Mouse (Mus musculus) forebrain, embryonic 16.5 days (tissue): ENCODE measurements around the gene Kcnab3. TPM values are rescaled to one million over a fixed set of nuclear protein-coding genes. Genes with fewer than 3 reads are reported as not detected.

Experiments used
- ATAC-seq: fragments of 200-750 bp; cut with Nextera tagmentation; 2 replicates; pipeline ENCODE4 v1.8.0; 2017; ENCODE audit warnings: mild to moderate bottlenecking, moderate library complexity
- H3K27ac ChIP-seq: fragments of 300-500 bp; sonication (generic); 2 replicates; pipeline ENCODE4 v1.5.1; 2014; ENCODE audit warnings: low read length, control low read depth
- H3K27me3 ChIP-seq: fragments of 300-500 bp; sonication (generic); replicated peaks from 2 replicates; pipeline ENCODE4 v1.6.1; 2014; ENCODE audit warnings: low read length; ENCODE audit not compliant: control insufficient read depth, insufficient read depth
- H3K36me3 ChIP-seq: fragments of 300-500 bp; sonication (generic); 2 replicates; pipeline ENCODE4 v1.6.1; 2014; ENCODE audit not compliant: control insufficient read depth, insufficient read depth
- H3K4me1 ChIP-seq: fragments of 300-500 bp; sonication (generic); replicated peaks from 2 replicates; pipeline ENCODE4 v1.6.1; 2014; ENCODE audit warnings: low read length; ENCODE audit not compliant: control insufficient read depth, insufficient read depth
- H3K4me2 ChIP-seq: fragments of 300-500 bp; sonication (generic); 2 replicates; pipeline ENCODE4 v1.6.1; 2014; ENCODE audit warnings: mild to moderate bottlenecking, low read length, control low read depth
- H3K4me3 ChIP-seq: fragments of 300-500 bp; sonication (generic); replicated peaks from 2 replicates; pipeline ENCODE4 v1.5.1; 2014; ENCODE audit warnings: mild to moderate bottlenecking, low read length, control low read depth
- H3K9ac ChIP-seq: fragments of 300-500 bp; sonication (generic); replicated peaks from 2 replicates; pipeline ENCODE4 v1.6.1; 2014; ENCODE audit warnings: low read depth, low read length, control low read depth
- H3K9me3 ChIP-seq: fragments of 300-500 bp; sonication (generic); 2 replicates; pipeline ENCODE4 v1.6.1; 2016; ENCODE audit warnings: low read length; ENCODE audit not compliant: control insufficient read depth
- WGBS: fragments of 180-500 bp; shearing (Covaris S2); extraction: QIAGEN DNeasy Blood & Tissue Kit; methylation state at CpG from one replicate; pipeline ENCODE4 v1.1.7; 2014; 5-methylcytosine and 5-hydroxymethylcytosine counted together
- polyA plus RNA-seq: library from polyadenylated mRNA; unstranded; fragments of >200 nt; fragmentation: Nextera tagmentation; extraction: Ambion mirVana; gene quantifications from 2 replicates; pipeline ENCODE4 v1.2.1, GENCODE M21; 2015

Kcnab3 gene
- polyA plus RNA-seq, 1 experiment from 2014 or later = 6.0 TPM

DNA sequence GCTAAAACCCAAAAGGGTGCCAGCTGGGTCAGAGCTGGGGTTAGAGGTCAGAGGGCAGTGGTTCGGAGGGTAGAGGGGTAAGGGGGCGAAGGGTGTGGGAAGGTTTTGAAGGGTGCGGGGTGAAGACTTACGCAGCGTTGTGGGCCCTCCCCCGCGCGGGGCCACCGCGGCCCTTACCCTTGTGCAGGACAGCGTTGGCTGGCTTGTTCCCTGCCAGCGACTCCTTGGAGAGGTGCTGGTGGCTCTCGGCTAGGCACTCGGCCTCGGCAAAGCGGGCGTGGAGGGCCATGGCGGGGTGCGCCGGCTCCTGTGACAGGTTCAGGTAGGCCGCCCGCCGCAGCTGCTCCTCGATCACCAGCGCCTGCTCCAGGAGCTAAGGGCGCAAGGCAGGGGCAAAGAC lies 20.4 kb downstream of the Kcnab3 start:
- no peaks in the 10 kb centered on the region for H3K9me3 ChIP-seq
- H3K9ac ChIP-seq = no peak overlapping the region
- WGBS = 89% methylated on average over 26 of the region's 26 CpGs
- peaks cover 2% of the 10 kb centered on the region for H3K4me1 ChIP-seq
- no peak overlapping the region for H3K4me2 ChIP-seq
- H3K36me3 ChIP-seq = peaks cover 54% of the 10 kb centered on the region
- no peak overlapping the region for H3K27ac ChIP-seq
- no peak for ATAC-seq
- H3K27me3 ChIP-seq = no peaks in the 10 kb centered on the region
- H3K4me3 ChIP-seq = no peak overlapping the region

DNA sequence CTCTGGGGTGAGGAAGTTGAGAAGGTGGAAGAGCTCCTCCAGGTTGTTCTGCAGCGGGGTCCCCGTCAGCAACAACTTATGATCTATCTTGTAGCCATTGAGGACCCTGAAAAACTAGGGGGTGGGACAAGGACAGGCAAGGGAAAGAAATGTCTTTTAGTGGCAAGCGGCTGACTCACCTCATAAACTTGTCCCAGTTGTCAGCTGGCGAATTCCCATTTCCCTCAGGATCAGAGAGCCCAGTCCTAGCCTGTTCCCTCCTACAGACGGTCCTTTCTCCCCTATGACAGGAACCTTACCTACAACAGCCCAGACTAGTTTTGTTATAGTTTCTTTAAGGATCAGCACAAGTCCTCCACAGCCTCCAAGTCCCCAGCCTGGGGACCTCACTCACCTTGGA lies 30.5 kb downstream of the Kcnab3 start:
- Histone ChIP-seq H3K4me3 (no peak overlapping the region), H3K9ac (no peak overlapping the region), H3K36me3 (peaks cover 83% of the 10 kb centered on the region), H3K27ac (no peak overlapping the region), H3K4me1 (peaks cover under 1% of the 10 kb centered on the region; the same call in 1 of the 2 replicates), H3K9me3 (no peaks in the 10 kb centered on the region), H3K4me2 (no peak overlapping the region), H3K27me3 (no peaks in the 10 kb centered on the region)
- ATAC-seq = no peak
- 92% methylated on average over 5 of the region's 5 CpGs for WGBS

- no peaks in the 10 kb centered on the region for H3K9me3 ChIP-seq
- H3K9ac ChIP-seq = no peak overlapping the region
- peaks cover 7% of the 10 kb centered on the region; the same call in 1 of the 2 replicates for H3K4me1 ChIP-seq
- no peak for ATAC-seq
- H3K4me3 ChIP-seq = no peak overlapping the region
- WGBS = 96% methylated on average over 12 of the region's 12 CpGs
- no peaks in the 10 kb centered on the region for H3K27me3 ChIP-seq
- H3K27ac ChIP-seq = no peak overlapping the region
- H3K36me3 ChIP-seq = peaks cover 81% of the 10 kb centered on the region
- no peak overlapping the region for H3K4me2 ChIP-seq
Observed at GRCm38 (mm10) chr11:69357690-69358089, 31.6 kb downstream of the Kcnab3 start.

GRCm38 (mm10) chr11:69362021-69362420 lies 36.0 kb downstream of the Kcnab3 start:
- Histone ChIP-seq H3K9ac (no peak overlapping the region), H3K36me3 (peaks cover 57% of the 10 kb centered on the region), H3K4me2 (no peak overlapping the region), H3K27me3 (no peaks in the 10 kb centered on the region), H3K9me3 (no peaks in the 10 kb centered on the region), H3K27ac (no peak overlapping the region), H3K4me1 (peaks cover 30% of the 10 kb centered on the region), H3K4me3 (no peak overlapping the region)
- WGBS = 31% methylated on average over 7 of the region's 7 CpGs
- ATAC-seq = no peak

DNA sequence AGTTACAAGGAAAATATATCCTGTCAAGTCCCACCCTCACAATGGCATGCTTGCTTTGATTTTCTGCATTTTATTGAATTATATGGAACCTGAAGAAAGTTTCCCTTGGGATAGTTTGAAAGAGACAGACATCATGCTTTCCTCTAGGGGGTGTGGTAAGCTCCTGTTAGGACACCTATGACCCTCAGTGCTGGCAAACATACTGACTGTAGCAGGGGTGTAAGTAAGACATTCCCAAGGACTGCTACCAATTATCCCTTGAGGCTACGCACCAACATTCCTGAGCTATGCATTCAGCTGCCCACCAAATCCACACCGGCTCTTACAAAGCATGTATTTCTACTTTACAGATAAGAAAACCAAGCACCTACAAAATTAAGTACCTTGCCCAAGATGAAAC lies 36.4 kb downstream of the Kcnab3 start:
- Histone ChIP-seq H3K36me3 (peaks cover 53% of the 10 kb centered on the region), H3K27ac (no peak overlapping the region)
- no peak for ATAC-seq

DNA sequence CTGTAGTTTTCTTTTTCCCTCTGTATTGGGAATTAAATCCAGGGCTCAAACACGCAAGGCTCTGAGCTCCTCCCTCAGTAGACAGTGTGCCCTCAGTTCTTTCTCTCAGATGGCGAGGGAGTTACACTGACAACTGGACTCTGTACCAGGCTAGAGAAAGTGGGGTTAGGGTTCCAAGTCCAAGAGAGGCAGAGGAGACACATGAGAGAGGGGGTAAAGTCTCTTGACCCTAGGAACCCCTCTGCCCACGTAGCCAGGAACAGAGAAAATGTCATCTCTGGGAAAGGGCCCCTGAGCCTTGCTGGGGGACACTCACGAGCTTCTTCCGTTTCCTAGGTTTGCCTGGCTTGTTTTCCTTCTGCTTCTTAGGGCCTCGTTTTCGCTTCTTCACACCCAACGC lies 38.3 kb downstream of the Kcnab3 start:
- no peaks in the 10 kb centered on the region for H3K27me3 ChIP-seq
- no peak for ATAC-seq
- no peak overlapping the region for H3K4me3 ChIP-seq
- WGBS = 41% methylated on average over 8 of the region's 8 CpGs
- H3K36me3 ChIP-seq = peaks cover 36% of the 10 kb centered on the region
- peaks cover 30% of the 10 kb centered on the region for H3K4me1 ChIP-seq
- peak overlapping the region; percentile 100 for H3K27ac ChIP-seq
- H3K9me3 ChIP-seq = no peaks in the 10 kb centered on the region
- peak overlapping the region; percentile 98 for H3K4me2 ChIP-seq
- peak overlapping the region; percentile 30; the same call in 1 of the 2 replicates for H3K9ac ChIP-seq

More for the DNA sequence above, 36.4 kb downstream of the Kcnab3 start:
- H3K9me3 ChIP-seq = no peaks in the 10 kb centered on the region
- H3K4me3 ChIP-seq = no peak overlapping the region
- H3K4me2 ChIP-seq = no peak overlapping the region
- no peak overlapping the region for H3K9ac ChIP-seq
- no peaks in the 10 kb centered on the region for H3K27me3 ChIP-seq
- 67% methylated on average over 2 of the region's 2 CpGs for WGBS
- peaks cover 30% of the 10 kb centered on the region for H3K4me1 ChIP-seq

DNA sequence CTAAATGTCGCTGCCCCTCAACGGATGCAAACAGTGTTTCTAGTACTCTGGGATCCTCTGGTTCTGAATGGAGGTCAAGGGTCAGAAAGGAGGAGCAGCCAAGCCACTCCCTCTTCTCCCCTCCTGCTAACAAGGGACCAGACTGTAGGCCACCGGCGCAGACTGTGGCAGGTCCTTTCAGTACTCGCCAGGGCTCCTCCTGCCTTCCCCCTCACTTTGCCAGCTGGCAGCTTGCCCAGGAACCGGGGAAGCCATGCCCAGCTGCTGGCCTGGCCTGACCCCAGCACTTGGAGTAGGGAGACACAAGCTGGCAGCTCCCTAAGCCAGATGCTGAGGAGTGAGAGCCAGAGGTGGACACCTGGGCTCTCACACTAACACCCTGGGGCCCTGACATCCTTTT lies 38.9 kb downstream of the Kcnab3 start:
- Histone ChIP-seq H3K4me1 (peaks cover 30% of the 10 kb centered on the region), H3K9ac (peak overlapping the region; percentile 69), H3K4me2 (peak overlapping the region; percentile 98), H3K27ac (peak overlapping the region; percentile 100), H3K27me3 (no peaks in the 10 kb centered on the region), H3K4me3 (peak overlapping the region; percentile 67), H3K36me3 (peaks cover 30% of the 10 kb centered on the region), H3K9me3 (no peaks in the 10 kb centered on the region)
- peak; percentile 58 for ATAC-seq
- WGBS = 0% methylated on average over 6 of the region's 6 CpGs

DNA sequence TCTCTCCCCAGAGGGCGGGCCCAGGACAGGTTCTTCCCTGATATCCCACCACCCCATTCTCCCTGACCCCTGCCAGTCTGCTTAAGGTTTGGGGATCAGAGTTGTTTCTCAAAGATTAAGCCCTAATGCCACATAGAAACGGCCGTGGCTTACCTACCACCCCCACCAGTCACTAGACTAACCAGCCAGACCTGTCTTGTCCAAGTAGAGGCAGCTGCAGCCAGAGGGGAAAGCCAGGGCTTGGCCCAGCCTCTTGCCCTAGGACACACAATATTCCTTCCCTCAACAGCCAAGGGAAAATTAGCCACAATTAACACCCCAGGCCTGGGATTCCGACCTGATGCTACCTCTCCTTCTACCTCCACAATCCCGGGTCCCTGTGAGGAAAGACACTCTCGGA lies 39.7 kb downstream of the Kcnab3 start:
- Histone ChIP-seq H3K9ac (peak overlapping the region; percentile 69), H3K27me3 (no peaks in the 10 kb centered on the region), H3K9me3 (no peaks in the 10 kb centered on the region), H3K27ac (peak overlapping the region; percentile 100), H3K4me2 (peak overlapping the region; percentile 98), H3K4me1 (peaks cover 34% of the 10 kb centered on the region), H3K36me3 (peaks cover 23% of the 10 kb centered on the region), H3K4me3 (peak overlapping the region; percentile 67)
- 21% methylated on average over 6 of the region's 6 CpGs for WGBS
- no peak for ATAC-seq

DNA sequence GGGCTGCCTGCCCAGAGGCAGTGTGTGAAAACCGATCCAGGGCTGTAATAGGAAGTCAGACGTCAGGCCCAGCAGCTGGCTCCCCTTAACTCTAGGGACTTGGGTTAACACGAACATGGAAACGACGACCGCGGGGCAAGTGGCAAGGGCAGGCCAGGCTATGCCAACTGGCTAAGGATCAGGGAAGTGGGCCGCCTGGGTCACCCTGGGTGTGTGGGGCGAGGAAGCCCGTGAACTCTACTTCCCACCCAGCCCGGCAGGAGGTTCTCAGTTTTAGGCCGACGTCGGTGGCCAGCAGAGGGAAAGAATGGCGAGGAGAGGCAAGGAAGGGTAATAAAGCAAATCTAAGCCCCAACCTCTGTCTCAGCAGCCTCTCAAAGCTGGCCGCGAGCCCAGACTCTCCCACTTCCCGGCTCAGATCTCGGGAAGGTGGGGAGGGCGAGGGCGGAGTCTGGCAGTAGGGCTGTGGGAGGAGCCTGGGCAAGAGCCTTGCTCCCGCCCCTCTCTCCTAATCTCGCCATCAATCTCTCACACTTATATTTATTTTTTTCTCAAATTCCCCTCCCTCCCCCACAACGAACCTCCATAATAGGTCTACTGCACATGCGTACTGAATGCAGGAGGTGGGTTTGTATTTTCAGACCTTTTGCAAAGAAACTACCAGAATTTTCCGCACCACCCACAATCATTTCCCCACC lies 40.2 kb downstream of the Kcnab3 start:
- Histone ChIP-seq H3K27ac (peak overlapping the region; percentile 100), H3K4me3 (peak overlapping the region; percentile 67), H3K9ac (peak overlapping the region; percentile 99), H3K4me2 (peak overlapping the region; percentile 98), H3K27me3 (no peaks in the 10 kb centered on the region), H3K9me3 (no peaks in the 10 kb centered on the region), H3K36me3 (peaks cover 19% of the 10 kb centered on the region), H3K4me1 (peaks cover 39% of the 10 kb centered on the region)
- ATAC-seq = peak; percentile 77
- 0% methylated on average over 24 of the region's 26 CpGs for WGBS
